Mouse (Mus musculus) urinary bladder, adult 2 months (tissue): ENCODE data around the gene Pak1ip1. TPM values are rescaled to one million over a fixed set of nuclear protein-coding genes. Genes with fewer than 3 reads are reported as not detected.
"Not testable (repeated sequence)": the region's sequence is repeated elsewhere in the genome, so short reads cannot be mapped to it uniquely, and the experiment has no call there.

Source experiments
- DNase-seq: peaks from one replicate; pipeline ENCODE4 v3.0.0; 2022; ENCODE audit warnings: low spot score
- polyA plus RNA-seq: library from polyadenylated mRNA; depleted of rRNA; stranded (reverse); fragments of >200 nt; gene quantifications from 2 replicates; pipeline ENCODE4 v1.2.3, GENCODE M21; 2012; rRNA removed

Pak1ip1 gene
- 54.2 and 68.3 TPM in 2 replicates for polyA plus RNA-seq

- DNase-seq, result peak; percentile 97
Observed at GRCm38 (mm10) chr13:41000926-41001639, at the start of gene Pak1ip1. TSS of gene Pak1ip1 (plus strand) at chr13:41001023.

- DNase-seq, result no peak
Observed at GRCm38 (mm10) chr13:40951386-40951976, 49.3 kb upstream of the Pak1ip1 start.

- DNase-seq, result no peak
Observed at GRCm38 (mm10) chr13:40953231-40953630, 47.6 kb upstream of the Pak1ip1 start.

GRCm38 (mm10) chr13:40955773-40956172, 45.0 kb upstream of the Pak1ip1 start:
- no peak for DNase-seq

GRCm38 (mm10) chr13:40967609-40968008, 33.2 kb upstream of the Pak1ip1 start:
- no peak for DNase-seq

- no peak for DNase-seq
Observed at GRCm38 (mm10) chr13:40968564-40968963, 32.3 kb upstream of the Pak1ip1 start.

GRCm38 (mm10) chr13:40969761-40970390, 30.9 kb upstream of the Pak1ip1 start:
- no peak for DNase-seq

- no peak for DNase-seq
Observed at GRCm38 (mm10) chr13:40971261-40971660, 29.6 kb upstream of the Pak1ip1 start.

GRCm38 (mm10) chr13:40971831-40972230, 29.0 kb upstream of the Pak1ip1 start:
- no peak for DNase-seq

- no peak for DNase-seq
Observed at GRCm38 (mm10) chr13:40972976-40973375, 27.8 kb upstream of the Pak1ip1 start.

- DNase-seq, result no peak
Observed at GRCm38 (mm10) chr13:40977609-40978008, 23.2 kb upstream of the Pak1ip1 start.

GRCm38 (mm10) chr13:40978652-40979051, 22.2 kb upstream of the Pak1ip1 start:
- no peak for DNase-seq

GRCm38 (mm10) chr13:40979321-40979720, 21.5 kb upstream of the Pak1ip1 start:
- DNase-seq, result no peak

- DNase-seq, result no peak
Observed at GRCm38 (mm10) chr13:40982759-40983158, 18.1 kb upstream of the Pak1ip1 start.

GRCm38 (mm10) chr13:40986081-40986480, 14.7 kb upstream of the Pak1ip1 start:
- DNase-seq, result no peak

- not testable (repeated sequence) for DNase-seq
Observed at GRCm38 (mm10) chr13:40987608-40988303, 13.1 kb upstream of the Pak1ip1 start.

GRCm38 (mm10) chr13:40988418-40988817, 12.4 kb upstream of the Pak1ip1 start:
- DNase-seq, result no peak

- no peak for DNase-seq
Observed at GRCm38 (mm10) chr13:40994487-40995263, 6.1 kb upstream of the Pak1ip1 start.

GRCm38 (mm10) chr13:40998537-40998936, 2.3 kb upstream of the Pak1ip1 start:
- not testable (repeated sequence) for DNase-seq

- DNase-seq, result peak; percentile 38
Observed at GRCm38 (mm10) chr13:41000140-41000925, 490 bp upstream of the Pak1ip1 start.

GRCm38 (mm10) chr13:41002001-41002400, 1.2 kb downstream of the Pak1ip1 start:
- DNase-seq, result no peak
